Mouse (Mus musculus): ENCODE measurements around the gene Btnl6.
"Not testable (repeated sequence)": the region's sequence is repeated elsewhere in the genome, so short reads cannot be mapped to it uniquely, and the experiment has no call there.

GRCm38 (mm10) chr17:34518571-34518970, 1.4 kb upstream of the Btnl6 start:
- TF ChIP-seq POLR2A, CTCF (IDR thresholded peaks at IDR 0.05; ENCODE audit: extremely low read depth, insufficient read depth, low read length): not testable (repeated sequence)

Data from cortical plate, adult 2 months (tissue).